Mouse (Mus musculus) CH12.LX (cell line): Measurements from ENCODE around the gene Mgp. TPM values are rescaled to one million over a fixed set of nuclear protein-coding genes. Genes with fewer than 3 reads are reported as not detected.

Experiments used
- DNase-seq: peaks from one replicate; pipeline ENCODE4 v3.0.0-alpha.2; 2013; ENCODE audit errors: extremely low read depth
- H3K27ac ChIP-seq: 2 replicates; pipeline ENCODE4 v1.5.1; 2012; ENCODE audit warnings: low read depth, mild to moderate bottlenecking, control low read depth, moderate library complexity; ENCODE audit not compliant: insufficient read depth
- H3K27me3 ChIP-seq: replicated peaks from 2 replicates; pipeline ENCODE3; 2012; ENCODE audit warnings: inconsistent platforms
- H3K36me3 ChIP-seq, 2 experiments: replicated peaks in 1 of 2; 2 replicates each; pipeline versions ENCODE3 to v1.6.1; 2012; ENCODE audit warnings: inconsistent platforms in 1 of 2, low read length in 1 of 2, mild to moderate bottlenecking in 1 of 2, mixed read lengths in 1 of 2, moderate library complexity in 1 of 2; ENCODE audit not compliant: control insufficient read depth in 1 of 2, insufficient read depth in 1 of 2
- H3K4me1 ChIP-seq, 2 experiments: 2 replicates each; pipeline ENCODE4 v1.6.1; 2012; ENCODE audit warnings: inconsistent platforms in 1 of 2, moderate library complexity in 1 of 2; ENCODE audit not compliant: insufficient read depth in 2 of 2, control insufficient read depth in 1 of 2
- H3K4me2 ChIP-seq: 2 replicates; pipeline ENCODE4 v1.6.1; 2012; ENCODE audit warnings: low read depth, mild to moderate bottlenecking, control low read depth; ENCODE audit not compliant: poor library complexity, insufficient read depth, severe bottlenecking
- H3K4me3 ChIP-seq, 3 experiments: fragments of 150-350 bp in 1 of 3; sonication (generic) in 1 of 3; replicated peaks in 1 of 3; 2 replicates each; pipeline versions ENCODE3 to v1.5.1; 2011 to 2012; ENCODE audit warnings: low read depth in 2 of 3, low read length in 2 of 3, mild to moderate bottlenecking in 2 of 3, moderate library complexity in 2 of 3, control low read depth in 1 of 3, improper control_type of control experiment in 1 of 3, inconsistent platforms in 1 of 3, mixed read lengths in 1 of 3; ENCODE audit not compliant: poor library complexity in 1 of 3
- H3K79me2 ChIP-seq: replicated peaks from 2 replicates; pipeline ENCODE4 v1.6.1; 2012; ENCODE audit warnings: mild to moderate bottlenecking, moderate library complexity; ENCODE audit not compliant: control insufficient read depth, poor library complexity, insufficient read depth, severe bottlenecking; ENCODE audit errors: extremely low read depth
- H3K9ac ChIP-seq: 2 replicates; pipeline ENCODE4 v1.6.1; 2012; ENCODE audit warnings: low read depth, mild to moderate bottlenecking, control low read depth, moderate library complexity; ENCODE audit not compliant: insufficient read depth
- H3K9me3 ChIP-seq: replicated peaks from 2 replicates; pipeline ENCODE3; 2012; ENCODE audit warnings: low read length, inconsistent platforms, mixed read lengths
- BHLHE40 ChIP-seq: IDR thresholded peaks from 2 replicates; pipeline ENCODE4 v1.6.1; 2011; ENCODE audit warnings: mild to moderate bottlenecking, low read depth, low read length, improper control_type of control experiment
- CHD1 ChIP-seq: IDR thresholded peaks from 2 replicates; pipeline ENCODE4 v1.6.1; 2012; ENCODE audit warnings: low read depth, low read length, improper control_type of control experiment, inconsistent platforms
- CTCF ChIP-seq, 2 experiments: IDR thresholded peaks in 1 of 2; conservative IDR thresholded peaks in 1 of 2; 2 replicates each; pipeline ENCODE4 v1.5.1; 2011 to 2012; ENCODE audit warnings: low read depth in 2 of 2, low read length in 2 of 2, improper control_type of control experiment in 1 of 2, inconsistent platforms in 1 of 2, mild to moderate bottlenecking in 1 of 2, moderate library complexity in 1 of 2
- ETS1 ChIP-seq: conservative IDR thresholded peaks from 2 replicates; pipeline ENCODE4 v1.6.1; 2012; ENCODE audit warnings: low read depth, mild to moderate bottlenecking, inconsistent platforms, low read length, improper control_type of control experiment, moderate library complexity
- IRF4 ChIP-seq: IDR thresholded peaks from 2 replicates; pipeline ENCODE4 v1.6.1; 2014; ENCODE audit warnings: low read depth, mild to moderate bottlenecking, inconsistent platforms, low read length, improper control_type of control experiment
- JUN ChIP-seq: IDR thresholded peaks from 2 replicates; pipeline ENCODE4 v1.6.1; 2011; ENCODE audit warnings: low read depth, mild to moderate bottlenecking, low read length, improper control_type of control experiment, moderate library complexity; ENCODE audit not compliant: insufficient read depth
- KAT2A ChIP-seq: IDR thresholded peaks from 2 replicates; pipeline ENCODE4 v1.6.1; 2012; ENCODE audit warnings: low read length, improper control_type of control experiment, inconsistent platforms; ENCODE audit not compliant: insufficient replicate concordance
- MAFK ChIP-seq: IDR thresholded peaks from 2 replicates; pipeline ENCODE4 v1.6.1; 2011; ENCODE audit warnings: low read length, improper control_type of control experiment; ENCODE audit not compliant: insufficient replicate concordance
- MAZ ChIP-seq: IDR thresholded peaks from 2 replicates; pipeline ENCODE4 v1.6.1; 2012; ENCODE audit warnings: low read depth, mild to moderate bottlenecking, inconsistent platforms, low read length, improper control_type of control experiment, moderate library complexity
- MEF2A ChIP-seq: IDR thresholded peaks from 2 replicates; pipeline ENCODE4 v1.6.1; 2014; ENCODE audit warnings: low read depth, mild to moderate bottlenecking, inconsistent platforms, low read length, improper control_type of control experiment, borderline replicate concordance
- MYC ChIP-seq: IDR thresholded peaks from 2 replicates; pipeline ENCODE4 v1.6.1; 2011; ENCODE audit warnings: low read depth, mild to moderate bottlenecking, improper control_type of control experiment, low read length
- POLR2AphosphoS2 ChIP-seq: IDR thresholded peaks from 2 replicates; pipeline ENCODE4 v1.6.1; 2011; ENCODE audit warnings: low read depth, low read length, improper control_type of control experiment
- RCOR1 ChIP-seq: conservative IDR thresholded peaks from 2 replicates; pipeline ENCODE4 v1.6.1; 2012; ENCODE audit warnings: low read depth, mild to moderate bottlenecking, inconsistent platforms, low read length, improper control_type of control experiment
- SIN3A ChIP-seq: IDR thresholded peaks from 2 replicates; pipeline ENCODE4 v1.6.1; 2012; ENCODE audit warnings: low read length, improper control_type of control experiment, inconsistent platforms
- TCF12 ChIP-seq: IDR thresholded peaks from 2 replicates; pipeline ENCODE4 v1.6.1; 2014; ENCODE audit warnings: low read depth, mild to moderate bottlenecking, inconsistent platforms, low read length, improper control_type of control experiment
- USF2 ChIP-seq: conservative IDR thresholded peaks from 2 replicates; pipeline ENCODE4 v1.6.1; 2011; ENCODE audit warnings: low read depth, low read length, improper control_type of control experiment
- ZC3H11A ChIP-seq: IDR thresholded peaks from 2 replicates; pipeline ENCODE4 v1.6.1; 2012; ENCODE audit warnings: low read depth, mild to moderate bottlenecking, inconsistent platforms, low read length, improper control_type of control experiment
- ZKSCAN1 ChIP-seq: IDR thresholded peaks from 2 replicates; pipeline ENCODE4 v1.6.1; 2012; ENCODE audit warnings: low read depth, inconsistent platforms, low read length, improper control_type of control experiment, borderline replicate concordance
- ZMIZ1 ChIP-seq: IDR thresholded peaks from 2 replicates; pipeline ENCODE4 v1.6.1; 2012; ENCODE audit warnings: low read depth, mild to moderate bottlenecking, inconsistent platforms, low read length, improper control_type of control experiment
- dilution Hi-C: fragments of 300-500 bp; cut with MboI; formaldehyde crosslinking; loops from 2 replicates; pipeline ENCODE4 v1.14.3; 2020; ENCODE audit warnings: low sequenced_read_pairs; ENCODE audit not compliant: extremely low pct_unique_long_range_greater_than_20kb, extremely low pct_ligation_motif_present
- in situ Hi-C: fragments of 300-500 bp; cut with MboI; formaldehyde crosslinking; loops from 3 replicates; pipeline ENCODE4 v1.14.3; 2019; ENCODE audit warnings: low sequenced_read_pairs, low pct_ligation_motif_present, low pct_unique_long_range_greater_than_20kb, mixed read lengths
- polyA plus RNA-seq: library from polyadenylated mRNA; unstranded; fragments of >175 nt; gene quantifications from 2 replicates; pipeline ENCODE4 v1.2.1, GENCODE M21; 2012; ENCODE audit warnings: low read depth; ENCODE audit not compliant: insufficient read length
- total RNA-seq, 2 experiments: library from RNA; depleted of rRNA; stranded (reverse); fragments of 300-350 nt in 1 of 2; fragments of >200 nt in 1 of 2; gene quantifications; 2 replicates each; pipeline ENCODE4 v1.2.3; 2012 to 2014

Gene Mgp
- total and polyA plus RNA-seq, 3 experiments = not detected

DNA sequence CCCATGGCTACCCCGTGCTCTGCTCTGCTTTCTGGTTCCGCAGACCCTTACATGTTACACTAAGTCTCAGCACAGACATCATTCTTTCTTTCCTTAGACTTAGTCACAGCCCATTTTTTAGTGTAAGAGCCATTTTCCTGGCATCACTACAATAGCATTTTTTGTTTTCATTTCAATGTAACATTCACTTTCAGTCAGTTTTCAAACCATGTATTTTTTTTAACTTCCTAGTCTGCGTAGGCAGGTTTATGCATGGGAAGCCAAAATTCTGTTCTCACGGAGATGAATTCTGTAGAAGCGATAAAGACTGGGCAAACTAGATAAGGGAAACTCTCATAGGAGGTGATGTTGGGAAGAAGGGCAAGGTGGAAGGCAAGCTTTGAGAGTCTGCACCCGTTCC is 13.9 kb upstream of the Mgp start:
- Histone ChIP-seq H3K4me3 (no peak overlapping the region), H3K9me3 (no peaks in the 10 kb centered on the region), H3K36me3 (peaks cover 0 to 13% of the 10 kb centered on the region in 2 experiments), H3K27me3 (no peaks in the 10 kb centered on the region), H3K4me1 (no peaks in the 10 kb centered on the region), H3K9ac (no peak overlapping the region), H3K79me2 (no peaks in the 10 kb centered on the region), H3K27ac (no peak overlapping the region), H3K4me2 (no peak overlapping the region)
- no peak for TF ChIP-seq ZMIZ1
- TF ChIP-seq CTCF (conservative IDR thresholded peaks at IDR 0.05 in 1 of 2, IDR thresholded peaks at IDR 0.05 in 1 of 2; ENCODE audit: low read depth in 2 of 2, low read length in 2 of 2) = no peak
- TF ChIP-seq ZKSCAN1 = no peak
- no peak for TF ChIP-seq BHLHE40
- no peak for TF ChIP-seq MEF2A
- TF ChIP-seq SIN3A = no peak
- TF ChIP-seq KAT2A = no peak
- TF ChIP-seq MAFK = no peak
- TF ChIP-seq TCF12 = no peak
- no peak for TF ChIP-seq USF2
- no peak for TF ChIP-seq CHD1
- TF ChIP-seq ETS1 = no peak
- no peak for TF ChIP-seq MAZ
- TF ChIP-seq RCOR1 = no peak
- TF ChIP-seq ZC3H11A = no peak
- no peak for TF ChIP-seq POLR2AphosphoS2
- TF ChIP-seq IRF4 = no peak
- no peak for DNase-seq
- dilution Hi-C loops (no loop called here), in situ Hi-C loops (no loop called here)

DNA sequence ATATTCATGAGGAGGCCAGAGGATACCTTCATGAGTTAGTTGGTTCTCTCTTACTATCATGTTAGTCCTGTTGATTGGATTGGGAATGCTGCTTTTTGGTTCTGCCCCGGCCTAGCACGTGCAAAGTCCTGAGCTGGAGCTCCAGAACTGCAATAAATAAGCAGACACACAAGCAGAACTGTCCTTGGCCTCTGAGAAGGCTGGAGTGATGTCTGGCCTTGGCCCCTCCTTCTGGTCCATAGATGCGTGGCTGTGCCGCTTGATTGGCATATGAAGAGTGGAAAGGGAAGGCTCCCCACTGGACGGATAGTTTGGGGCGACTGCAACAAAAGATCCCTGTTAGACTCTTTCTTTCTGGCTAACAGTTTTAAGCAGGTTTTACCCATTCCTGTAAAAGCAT is 13.4 kb upstream of the Mgp start:
- H3K36me3 ChIP-seq = peaks cover 0 to 13% of the 10 kb centered on the region in 2 experiments
- H3K4me2 ChIP-seq = no peak overlapping the region
- no peaks in the 10 kb centered on the region for H3K27me3 ChIP-seq
- dilution Hi-C loops = no loop called here
- no peaks in the 10 kb centered on the region for H3K9me3 ChIP-seq
- H3K4me1 ChIP-seq = no peaks in the 10 kb centered on the region
- H3K79me2 ChIP-seq = no peaks in the 10 kb centered on the region
- no peak for TF ChIP-seq MAZ
- no peak for TF ChIP-seq POLR2AphosphoS2
- TF ChIP-seq MYC = no peak
- no peak for TF ChIP-seq JUN
- H3K4me3 ChIP-seq = no peak overlapping the region
- H3K27ac ChIP-seq = no peak overlapping the region
- no peak for DNase-seq
- in situ Hi-C loops = no loop called here
- no peak overlapping the region for H3K9ac ChIP-seq
